Mouse (Mus musculus) NIH3T3 (cell line): ENCODE measurements around the gene Gstt4.
"Not testable (repeated sequence)": the region's sequence is repeated elsewhere in the genome, so short reads cannot be mapped to it uniquely, and the experiment has no call there.

Experiments used
- DNase-seq: peaks from one replicate; pipeline ENCODE4 v3.0.0-alpha.2; 2012; ENCODE audit warnings: low read depth

Gene Gstt4

DNA sequence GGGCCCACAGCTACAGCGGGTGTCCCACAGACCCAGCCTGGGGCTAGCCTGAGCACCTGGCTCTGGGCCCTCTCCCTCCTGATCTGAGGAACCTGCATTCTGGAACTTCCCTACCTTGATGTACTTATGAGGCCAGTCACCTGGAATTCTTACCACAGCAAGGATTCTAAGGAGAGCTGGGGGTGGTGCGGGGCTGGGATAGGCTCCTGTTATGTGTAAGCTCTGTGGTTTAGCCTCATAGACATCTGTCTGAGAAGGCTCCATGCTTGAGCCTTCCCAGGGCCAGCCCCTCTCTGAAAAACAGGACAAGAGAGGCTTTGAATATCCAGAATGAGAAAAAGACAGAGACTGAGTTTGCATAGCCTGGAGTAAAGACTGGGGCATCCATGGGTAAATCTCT lies at the start of gene Gstt4:
TSS of gene Gstt4 (minus strand) at position 101 of the 400 bp plus-strand sequence.
- no peak for DNase-seq

DNA sequence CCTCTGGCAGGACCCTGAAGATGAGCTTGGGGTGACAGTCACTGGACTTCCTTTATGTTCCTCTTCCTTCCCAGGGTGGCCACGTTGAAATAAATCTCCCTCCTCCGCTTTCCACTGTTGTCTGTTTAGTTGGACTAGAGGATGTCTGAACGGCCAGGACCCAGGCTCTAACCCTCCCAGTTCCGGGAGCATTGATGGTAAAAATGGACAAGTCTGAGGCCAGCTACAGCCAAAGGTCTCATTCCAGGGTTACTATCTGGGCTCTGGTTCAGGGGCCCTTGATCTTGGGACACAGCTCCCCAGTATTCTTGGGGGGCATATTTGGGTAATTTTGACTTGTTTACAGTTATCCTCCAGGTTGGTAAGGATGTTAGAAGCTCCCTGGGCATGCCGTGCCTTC lies 39.2 kb upstream of the Gstt4 start:
- no peak for DNase-seq

DNA sequence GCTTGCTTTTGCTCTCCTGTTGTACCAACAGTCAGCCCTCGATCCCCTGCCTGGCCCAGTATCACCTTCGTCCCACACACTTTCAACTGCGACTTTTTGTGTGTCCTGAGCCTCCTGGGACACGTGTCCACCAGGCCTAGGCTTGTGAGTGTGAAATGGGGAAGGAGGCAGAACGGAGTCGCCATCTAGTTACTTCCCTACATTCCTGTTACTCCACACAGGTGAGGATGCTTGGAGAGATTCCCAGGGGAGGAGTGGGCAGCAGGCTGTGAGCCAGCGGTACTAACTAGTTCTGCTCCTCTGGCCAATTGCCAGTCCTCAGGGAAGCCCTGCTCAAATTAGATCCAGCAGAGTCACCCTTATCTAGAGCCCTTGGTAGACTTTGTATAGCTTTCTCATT lies 38.4 kb upstream of the Gstt4 start:
- peak; percentile 28 for DNase-seq

DNA sequence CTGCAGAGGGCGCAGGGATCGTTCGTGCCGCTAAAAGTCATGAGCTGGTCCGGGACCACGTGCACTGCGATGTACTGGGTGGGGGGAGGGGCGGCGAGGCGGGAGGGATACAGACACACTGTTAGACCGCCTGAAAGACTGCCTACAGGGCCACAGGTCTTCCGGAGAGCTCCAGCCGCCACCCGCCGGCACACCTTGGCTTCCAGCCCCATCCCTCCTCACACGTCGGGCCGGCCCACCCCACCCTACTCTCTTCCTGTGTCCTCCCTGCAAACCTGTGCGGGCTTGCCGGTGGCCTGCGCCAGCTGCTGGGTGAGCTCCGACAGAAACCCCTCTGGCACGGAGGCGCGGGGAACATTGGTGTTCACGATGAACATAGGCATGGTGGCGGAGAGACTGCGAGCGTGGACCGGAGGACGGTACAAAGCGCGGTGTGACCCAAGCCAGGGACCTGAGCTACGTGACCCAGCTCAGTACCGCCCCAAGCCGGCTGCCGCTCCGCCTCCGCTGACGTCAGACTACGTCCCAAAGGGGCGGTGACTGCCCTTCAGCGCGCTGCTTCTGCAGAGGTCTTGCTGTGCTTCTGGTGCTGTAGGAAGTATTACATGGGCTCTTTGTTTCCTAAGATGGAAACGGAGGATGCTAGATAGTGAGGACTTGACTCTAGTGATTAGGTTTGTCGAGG lies 37.6 kb upstream of the Gstt4 start, which contains the start of gene Mif:
TSS of gene Mif (minus strand) at position 455 of the 685 bp plus-strand sequence.
- peak; percentile 96 for DNase-seq

DNA sequence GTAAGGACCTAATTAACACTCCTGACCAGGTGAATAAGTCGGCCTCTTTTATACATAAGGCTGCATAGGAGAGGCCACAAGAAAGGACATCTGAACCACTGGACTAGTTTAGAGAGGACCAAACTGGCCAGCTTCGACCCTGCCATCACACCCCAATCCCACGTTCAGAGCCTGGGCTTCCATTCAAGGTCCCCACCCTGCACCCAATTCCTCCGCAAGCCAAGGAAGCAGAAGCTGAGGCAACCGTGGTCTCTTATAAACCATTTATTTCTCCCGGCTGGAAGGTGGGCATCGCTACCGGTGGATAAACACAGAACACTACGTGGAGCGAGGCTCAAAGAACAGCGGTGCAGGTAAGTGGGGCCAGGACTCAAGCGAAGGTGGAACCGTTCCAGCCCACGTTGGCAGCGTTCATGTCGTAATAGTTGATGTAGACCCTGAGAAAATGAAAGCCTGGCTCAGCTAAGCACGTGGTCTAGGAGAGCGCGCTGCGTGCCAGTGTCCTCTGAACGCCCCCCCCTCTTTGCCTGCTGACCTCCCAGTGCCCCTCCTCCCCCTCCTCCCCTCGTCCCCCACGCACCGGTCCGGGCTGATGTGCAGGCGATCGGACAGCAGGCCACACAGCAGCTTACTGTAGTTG lies 36.9 kb upstream of the Gstt4 start:
- peak; percentile 62 for DNase-seq

DNA sequence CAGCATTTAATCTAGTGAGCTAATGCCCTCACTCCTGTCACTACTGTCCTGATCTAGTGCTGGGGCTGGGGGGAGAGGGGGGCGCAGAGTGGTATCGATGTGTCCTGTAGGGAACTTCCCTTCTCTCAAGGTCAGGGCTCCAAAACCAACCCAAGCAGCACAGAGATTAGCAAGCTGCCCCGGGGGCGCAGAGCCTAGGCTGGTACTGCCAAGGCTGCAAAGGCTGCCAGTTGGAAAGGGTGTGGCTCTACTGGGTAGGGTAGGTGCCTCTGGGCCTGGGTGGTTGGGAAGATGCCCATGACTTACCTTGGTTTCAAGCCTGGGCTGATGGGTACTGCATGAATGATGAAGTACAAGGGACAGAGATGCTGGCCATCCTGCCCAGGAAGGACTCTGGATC lies 35.3 kb upstream of the Gstt4 start:
- DNase-seq: no peak

DNA sequence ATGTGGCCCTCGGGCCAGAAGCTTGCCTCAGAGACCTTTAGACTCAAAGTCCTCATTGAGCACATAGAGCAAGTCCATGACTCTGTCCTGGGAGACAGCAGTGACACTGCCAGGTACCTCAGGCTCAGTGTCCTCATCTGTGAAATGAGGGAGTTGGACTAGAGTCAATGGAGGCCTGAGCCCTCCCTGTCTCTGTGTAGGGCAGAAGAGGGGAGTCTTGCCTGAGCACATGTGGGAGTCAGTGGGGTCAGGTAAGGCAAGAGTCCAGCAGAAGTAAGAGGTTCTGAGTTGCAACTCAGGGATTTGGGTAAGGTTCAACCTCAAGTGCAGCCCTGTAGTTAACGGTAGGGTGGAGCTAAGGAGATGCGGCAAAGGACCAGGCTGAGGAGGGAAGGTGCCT lies 34.6 kb upstream of the Gstt4 start:
- DNase-seq: no peak

DNA sequence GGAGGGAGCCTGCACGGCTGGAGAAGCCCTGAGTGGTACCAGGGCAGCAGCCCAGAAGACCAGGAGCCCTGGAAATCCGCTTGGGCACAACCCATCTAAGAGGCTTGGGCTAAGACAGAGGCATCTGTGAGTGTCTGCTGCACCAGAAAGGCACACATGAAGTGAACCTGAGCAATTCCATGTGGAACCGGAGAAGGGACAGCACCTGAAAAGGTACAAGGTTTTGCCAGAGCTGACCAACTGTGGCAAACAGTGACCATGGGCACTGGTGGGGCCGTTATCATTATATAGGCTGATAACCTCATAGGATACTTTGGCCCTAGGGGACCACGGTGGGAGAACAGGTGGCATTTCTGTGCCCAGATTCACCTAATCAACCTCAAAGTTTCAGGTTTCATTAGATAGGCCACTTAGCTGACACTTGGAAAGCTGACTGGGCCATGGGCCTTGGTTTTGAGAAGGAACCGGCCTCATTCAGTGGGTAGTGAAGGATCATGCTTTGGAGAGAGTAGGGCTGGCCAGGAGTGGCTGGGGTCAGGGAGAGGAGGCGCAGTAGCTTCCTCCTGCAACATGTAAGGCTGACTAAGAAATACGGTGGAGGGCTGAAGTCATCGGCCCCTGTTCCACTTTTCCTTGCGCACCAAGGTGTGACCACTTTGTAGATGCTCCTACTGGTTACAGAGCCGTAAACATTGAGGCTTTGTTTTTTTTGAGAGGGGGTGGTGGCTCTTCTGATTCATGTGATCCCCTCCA lies 34.0 kb upstream of the Gstt4 start:
- no peak for DNase-seq

DNA sequence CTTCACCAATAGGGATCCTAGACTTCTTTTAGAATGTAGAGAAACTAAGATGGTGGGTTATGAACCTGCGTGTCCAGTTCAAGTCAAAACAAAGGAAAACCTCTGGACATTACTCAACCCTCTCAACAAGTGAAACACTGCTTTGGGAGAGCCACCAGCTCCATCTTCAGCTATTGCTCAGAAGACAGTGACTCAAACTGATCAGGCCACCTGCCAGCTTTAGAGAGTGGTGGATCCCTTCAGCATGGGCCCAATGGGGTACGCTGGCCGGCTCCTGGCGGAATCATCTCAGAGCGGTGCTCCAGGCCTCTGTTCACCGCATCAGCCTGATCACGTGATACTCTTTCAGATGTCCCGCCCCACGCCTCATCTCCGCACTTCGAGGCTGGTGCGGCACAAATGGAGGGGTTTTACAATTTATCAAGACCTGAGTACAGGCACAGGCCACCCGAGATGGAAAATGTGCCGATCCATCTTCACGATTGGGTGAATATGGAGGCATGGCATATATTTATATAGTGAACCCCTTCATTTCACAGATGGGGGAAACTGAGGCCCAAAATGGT lies 33.2 kb upstream of the Gstt4 start:
- DNase-seq: no peak

DNA sequence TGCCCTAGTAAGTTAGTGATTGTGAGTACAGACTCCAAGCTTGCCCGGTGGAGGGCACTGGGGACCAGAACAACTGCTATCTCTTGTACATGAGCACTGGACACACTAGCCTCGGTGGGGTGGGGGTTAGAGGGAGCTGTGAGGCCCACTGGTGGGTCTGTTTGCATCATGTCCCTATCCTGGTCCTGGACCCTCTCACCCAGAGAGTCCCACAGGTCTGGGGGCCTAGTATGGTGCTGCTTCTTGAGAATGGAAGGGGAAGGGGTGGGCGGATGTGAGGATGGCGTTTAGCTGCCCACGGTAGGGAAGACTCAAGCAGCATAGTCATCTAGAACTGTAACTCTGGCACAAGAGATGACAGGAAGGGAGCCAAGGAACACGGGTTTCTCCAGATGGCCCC lies 32.4 kb upstream of the Gstt4 start:
- DNase-seq: no peak

DNA sequence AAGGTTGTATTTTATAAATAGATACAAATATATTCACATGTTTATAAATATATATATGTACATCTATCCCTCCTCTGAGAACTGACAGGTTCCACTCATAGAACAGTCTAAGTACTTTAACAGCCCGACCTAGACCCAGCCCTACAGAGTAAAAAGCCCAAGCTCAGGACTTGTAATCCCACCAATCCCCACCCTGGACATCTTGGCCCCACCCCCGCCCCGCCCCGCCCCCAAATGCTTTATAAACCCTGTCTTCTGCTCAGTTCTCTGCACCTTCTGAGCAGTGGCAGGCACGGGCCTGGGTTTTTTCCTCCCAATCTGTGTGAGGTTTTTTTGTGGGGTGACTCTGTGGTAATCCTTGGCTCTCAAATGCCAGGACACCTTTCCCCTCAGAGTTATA lies 31.8 kb upstream of the Gstt4 start:
- DNase-seq: no peak

DNA sequence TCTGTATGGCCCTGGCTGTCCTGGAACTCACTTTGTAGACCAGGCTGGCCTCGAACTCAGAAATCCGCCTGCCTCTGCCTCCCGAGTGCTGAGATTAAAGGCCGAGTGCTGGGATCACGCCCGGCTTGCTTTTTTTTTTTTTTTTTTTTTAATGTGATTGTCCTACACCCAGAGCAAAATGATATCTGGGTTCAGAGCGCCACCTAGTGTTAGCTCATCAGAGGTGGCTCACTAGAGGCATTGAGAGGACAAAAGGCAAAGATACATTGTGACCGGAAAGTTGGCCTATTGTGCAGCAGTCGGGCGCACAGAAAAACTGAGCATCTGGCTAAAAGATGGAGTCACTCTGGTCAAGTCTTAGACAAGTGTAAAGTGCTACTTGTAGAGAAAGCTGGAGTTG lies 31.1 kb upstream of the Gstt4 start:
- peak; percentile 94 for DNase-seq

DNA sequence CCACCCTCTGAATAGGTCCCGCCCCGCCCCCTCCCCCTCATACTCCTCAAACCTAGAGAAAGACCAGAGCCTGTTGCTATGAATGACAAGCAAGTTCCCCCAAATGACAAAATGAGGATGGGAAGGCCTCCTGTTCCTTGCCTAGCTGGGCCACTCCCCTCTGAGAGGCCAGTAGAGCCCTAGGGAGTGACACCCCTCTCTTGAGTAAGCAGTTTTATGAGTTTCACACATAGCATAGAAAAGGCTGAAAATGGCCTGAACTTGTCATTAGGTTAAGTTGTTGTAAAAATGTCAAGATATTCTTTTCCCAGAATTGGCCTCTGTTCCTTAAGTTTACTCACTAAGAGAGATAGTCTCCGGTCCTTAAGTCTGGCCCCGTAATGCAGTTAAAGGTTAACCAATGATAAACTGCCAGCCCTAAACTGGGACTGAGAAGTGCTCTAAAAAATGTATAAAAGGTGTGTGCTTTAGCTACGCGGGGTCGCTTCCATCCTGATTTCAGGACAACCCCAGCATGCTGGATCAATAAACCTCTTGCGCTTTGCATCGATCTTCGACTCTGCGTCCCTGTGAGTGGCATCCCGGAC lies 30.3 kb upstream of the Gstt4 start:
- no peak for DNase-seq

DNA sequence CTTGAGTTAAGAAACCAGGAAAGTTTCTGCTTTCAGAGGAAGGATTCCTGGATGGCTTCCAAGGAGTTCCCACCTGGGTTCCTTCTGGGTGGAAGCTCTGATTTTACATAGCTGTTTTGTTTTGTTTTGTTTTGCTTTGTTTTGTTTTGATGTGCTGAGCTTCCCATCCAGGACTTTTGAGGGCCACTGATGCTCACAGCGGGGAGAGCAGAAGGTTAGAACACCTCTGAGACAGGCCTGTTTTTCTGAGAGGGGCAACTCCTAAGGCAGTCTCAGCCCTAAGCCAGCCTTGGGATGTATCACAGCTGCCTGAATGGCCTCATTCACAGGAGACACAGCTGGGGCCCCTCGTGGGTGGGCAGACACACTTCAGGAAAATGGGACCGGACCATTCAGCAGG lies 29.3 kb upstream of the Gstt4 start:
- DNase-seq: no peak

DNA sequence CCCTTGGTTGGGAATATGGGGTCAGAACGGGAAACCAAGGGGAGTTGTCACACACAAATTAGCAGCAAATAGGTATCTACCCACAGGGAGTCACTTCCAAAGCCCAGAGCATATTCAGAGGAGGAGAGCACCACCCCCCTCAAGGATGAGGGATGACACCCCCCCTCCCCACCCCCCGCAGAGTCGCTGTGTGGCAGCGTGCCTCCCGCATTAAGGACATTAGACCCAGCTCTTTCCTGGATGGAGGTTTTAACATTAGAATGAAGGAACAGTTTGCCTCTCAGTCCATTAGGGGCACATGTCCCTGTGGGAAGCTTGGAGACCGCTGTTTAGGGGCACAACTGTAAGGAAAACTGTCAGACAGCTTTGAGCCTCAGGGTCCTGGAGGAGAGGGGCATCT lies 28.7 kb upstream of the Gstt4 start:
- DNase-seq: no peak

DNA sequence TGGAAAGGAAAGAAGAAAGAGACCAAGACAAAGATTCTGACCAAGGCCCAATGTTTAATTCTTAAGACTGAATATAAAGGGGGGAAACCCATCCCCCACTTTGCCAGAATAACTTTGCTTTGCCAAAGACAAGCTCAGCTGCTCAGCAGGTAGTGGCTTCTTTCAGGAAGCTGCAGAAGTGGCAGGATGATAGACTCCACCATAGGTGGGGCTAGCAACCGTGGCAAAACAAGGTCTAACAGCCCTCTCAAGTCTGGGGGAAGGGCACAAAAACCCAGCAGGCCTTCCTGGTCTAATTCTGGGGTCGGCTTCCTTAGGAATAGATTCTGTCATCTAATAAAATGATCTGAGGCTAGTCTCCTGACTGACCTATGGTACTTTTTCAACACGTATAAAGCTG lies 26.0 kb upstream of the Gstt4 start:
- no peak for DNase-seq

DNA sequence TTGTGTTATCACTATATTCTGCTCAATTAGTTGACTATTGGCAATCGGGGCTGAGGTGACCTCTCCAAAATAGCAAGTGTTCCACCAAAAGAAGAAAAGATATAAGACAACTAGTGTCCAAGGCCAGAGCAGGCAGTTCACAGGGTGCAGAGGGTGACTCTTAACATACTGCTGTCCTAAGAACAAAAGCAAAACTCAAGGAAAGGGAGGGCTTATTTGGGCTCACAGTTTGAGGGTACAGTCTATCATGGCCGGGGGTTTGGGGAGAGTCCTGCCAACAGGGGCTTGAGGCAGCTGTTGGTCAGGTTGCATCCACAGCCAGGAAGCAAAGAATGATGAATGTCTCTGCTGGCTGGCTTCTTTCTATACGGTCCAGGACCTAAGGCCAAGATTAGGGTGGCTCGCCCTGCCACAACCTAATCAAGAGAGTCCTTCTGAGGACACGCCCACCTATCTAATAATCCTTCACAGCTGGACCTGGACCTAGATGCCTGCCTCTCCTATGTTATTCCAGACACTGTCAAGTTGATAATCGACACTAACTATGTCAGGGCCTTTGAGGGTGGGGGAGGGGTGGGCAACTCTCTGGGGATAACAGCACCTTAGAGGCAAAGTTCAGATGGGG lies 23.1 kb upstream of the Gstt4 start:
- no peak for DNase-seq

DNA sequence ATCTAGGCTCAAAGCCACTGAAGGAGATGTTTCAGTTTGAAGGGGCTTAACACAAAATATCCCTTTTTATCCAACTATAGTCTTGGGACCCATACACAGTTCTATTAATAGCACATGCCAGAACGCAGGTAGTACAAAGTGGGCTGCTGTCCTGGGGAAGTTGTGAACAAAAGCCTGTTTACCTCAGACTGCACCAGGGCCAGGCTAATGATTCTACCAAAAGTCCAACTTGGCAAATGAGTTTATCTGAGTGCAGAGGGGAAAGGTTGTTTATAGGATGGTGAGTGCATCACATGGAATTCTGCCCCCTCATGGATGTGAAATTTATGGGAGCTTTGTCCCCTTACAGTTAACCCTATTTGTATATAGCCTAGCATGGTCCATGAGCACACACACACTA lies 22.5 kb upstream of the Gstt4 start:
- DNase-seq: no peak

DNA sequence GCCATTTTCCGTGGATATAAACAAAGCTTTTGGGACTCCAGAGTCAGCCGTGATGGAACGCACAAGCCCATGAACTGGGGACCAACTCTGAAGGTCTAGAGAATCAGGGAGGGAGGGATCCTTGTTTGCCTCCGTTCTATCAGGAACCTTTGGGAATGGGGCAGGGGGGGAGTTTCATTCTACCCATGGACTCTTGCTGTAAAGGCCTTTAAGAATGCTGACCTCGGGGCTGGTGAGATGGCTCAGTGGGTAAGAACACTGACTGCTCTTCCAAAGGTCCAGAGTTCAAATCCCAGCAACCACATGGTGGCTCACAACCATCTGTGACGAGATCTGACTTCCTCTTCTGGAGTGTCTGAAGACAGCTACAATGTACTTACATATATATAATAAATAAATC lies 21.6 kb upstream of the Gstt4 start:
- DNase-seq: not testable (repeated sequence)

DNA sequence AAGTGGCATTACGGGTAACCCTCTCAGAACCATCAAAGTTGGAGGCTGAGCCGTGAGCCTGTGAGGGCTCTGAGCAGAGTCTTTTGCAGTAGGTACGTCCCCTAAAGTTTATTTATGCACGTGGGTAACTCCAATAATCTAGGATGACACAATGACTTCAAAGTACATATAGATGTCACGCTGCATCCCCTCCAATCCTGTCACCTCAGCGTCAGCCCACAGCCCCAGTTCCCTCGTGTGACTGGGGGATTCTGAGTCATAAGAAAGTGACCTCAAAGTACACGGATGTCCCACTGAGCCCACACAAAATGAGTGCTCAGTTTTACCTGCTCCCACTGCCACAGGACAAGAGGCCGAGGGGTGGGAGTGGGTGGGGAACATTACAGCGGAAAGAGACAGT lies 16.7 kb upstream of the Gstt4 start:
- no peak for DNase-seq

DNA sequence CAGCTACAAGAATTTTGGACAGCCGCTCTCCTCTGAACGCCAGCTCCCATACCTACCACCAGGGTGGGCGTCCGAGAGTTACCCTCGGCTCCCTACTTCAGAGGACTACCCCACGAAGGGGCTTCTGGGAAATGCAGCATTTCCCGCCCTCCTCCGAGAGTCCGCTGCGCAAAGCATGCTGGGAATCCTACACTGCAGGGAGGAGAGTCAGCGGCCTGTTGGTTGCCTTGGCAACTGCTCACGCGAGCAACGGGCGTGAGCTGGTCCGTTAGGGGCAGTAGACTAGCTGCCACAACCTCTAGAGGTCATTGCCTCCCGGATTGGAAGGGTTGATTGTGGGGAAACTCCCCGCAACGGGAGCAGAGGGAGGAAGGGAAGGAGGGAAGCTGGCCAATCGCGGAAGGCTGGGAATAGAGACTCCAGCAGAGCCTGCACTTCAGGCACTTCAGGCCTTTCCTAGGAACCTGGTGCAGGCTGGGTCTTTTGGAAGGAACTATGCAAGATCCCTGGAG lies 15.0 kb upstream of the Gstt4 start, which contains the start of gene Gstt2:
TSS of gene Gstt2 (minus strand) at position 177 of the 512 bp plus-strand sequence.
- peak; percentile 93 for DNase-seq
